Mouse (Mus musculus) ES-E14 (cell line): ENCODE results near the gene Nktr. TPM values are rescaled to one million over a fixed set of nuclear protein-coding genes. Genes with fewer than 3 reads are reported as not detected.

ENCODE experiments used
- DNase-seq: peaks from one replicate; pipeline ENCODE4 v3.0.0-alpha.2; 2013; ENCODE audit warnings: low read depth, low spot score
- H3K27ac ChIP-seq: 2 replicates; pipeline ENCODE4 v1.5.1; 2012; ENCODE audit warnings: low read depth, mild to moderate bottlenecking, low read length, moderate library complexity, mixed read lengths; ENCODE audit not compliant: poor library complexity, insufficient read depth, severe bottlenecking
- H3K36me3 ChIP-seq: 2 replicates; pipeline ENCODE4 v1.6.1; 2012; ENCODE audit warnings: mild to moderate bottlenecking, low read length, moderate library complexity, mixed read lengths; ENCODE audit not compliant: control insufficient read depth, poor library complexity, insufficient read depth, severe bottlenecking
- H3K4me1 ChIP-seq, 2 experiments: fragments of 150-350 bp in 1 of 2; sonication (generic) in 1 of 2; 2 replicates each; pipeline ENCODE4 v1.6.1; 2012; ENCODE audit warnings: low read length in 2 of 2, mild to moderate bottlenecking in 1 of 2, mixed read lengths in 1 of 2; ENCODE audit not compliant: control insufficient read depth in 2 of 2, insufficient read depth in 2 of 2, poor library complexity in 1 of 2
- H3K4me3 ChIP-seq, 2 experiments: fragments of 150-350 bp in 1 of 2; sonication (generic) in 1 of 2; 2 replicates each; pipeline ENCODE4 v1.5.1; 2012; ENCODE audit warnings: low read length in 2 of 2, low read depth in 1 of 2, mild to moderate bottlenecking in 1 of 2, mixed read lengths in 1 of 2; ENCODE audit not compliant: insufficient read depth in 1 of 2, poor library complexity in 1 of 2, severe bottlenecking in 1 of 2
- H3K9ac ChIP-seq: 2 replicates; pipeline ENCODE4 v1.6.1; 2012; ENCODE audit warnings: low read depth, mild to moderate bottlenecking, low read length, mixed read lengths; ENCODE audit not compliant: poor library complexity, insufficient read depth, severe bottlenecking
- H3K9me3 ChIP-seq: fragments of 150-350 bp; sonication (generic); 2 replicates; pipeline ENCODE4 v1.6.1; 2012; ENCODE audit warnings: low read depth, mild to moderate bottlenecking, low read length; ENCODE audit not compliant: control insufficient read depth, insufficient read depth
- CHD2 ChIP-seq: IDR thresholded peaks from 2 replicates; pipeline ENCODE4 v1.6.1; 2014; ENCODE audit warnings: mild to moderate bottlenecking, low read depth, low read length, inconsistent platforms
- HCFC1 ChIP-seq: IDR thresholded peaks from 2 replicates; pipeline ENCODE4 v1.6.1; 2012; ENCODE audit warnings: low read length, inconsistent platforms, borderline replicate concordance; ENCODE audit not compliant: insufficient read depth
- MAFK ChIP-seq: IDR thresholded peaks from 2 replicates; pipeline ENCODE4 v1.6.1; 2014; ENCODE audit warnings: mild to moderate bottlenecking, low read depth, low read length, inconsistent platforms; ENCODE audit not compliant: insufficient read depth
- ZC3H11A ChIP-seq: IDR thresholded peaks from 2 replicates; pipeline ENCODE4 v1.6.1; 2012; ENCODE audit warnings: low read depth, mild to moderate bottlenecking, inconsistent platforms, low read length, borderline replicate concordance
- ZNF384 ChIP-seq: IDR thresholded peaks from 2 replicates; pipeline ENCODE4 v1.6.1; 2012; ENCODE audit warnings: low read depth, low read length, inconsistent platforms
- in situ Hi-C, 2 experiments: fragments of 600-800 bp; cut with MboI; formaldehyde crosslinking; loops; one replicate each; pipeline ENCODE4 v1.15.1; 2025; ENCODE audit warnings: low sequenced_read_pairs in 2 of 2, inconsistent platforms in 1 of 2; ENCODE audit not compliant: unreplicated experiment in 2 of 2
- total RNA-seq: library from RNA; depleted of rRNA; stranded (reverse); fragments of 300-350 nt; gene quantifications from 2 replicates; pipeline ENCODE4 v1.2.3, GENCODE M21; 2012

Gene Nktr
- total RNA-seq, 1 experiment = 69.6 TPM

GRCm38 (mm10) chr9:121752774-121753173 lies 33.8 kb downstream of the Nktr start:
- in situ Hi-C loops = no loop called here
- no peak for TF ChIP-seq MAFK
- TF ChIP-seq ZC3H11A = no peak
- TF ChIP-seq CHD2 = no peak
- no peak for TF ChIP-seq HCFC1
- TF ChIP-seq ZNF384 = no peak
- no peaks in the 10 kb centered on the region for H3K9me3 ChIP-seq
- H3K36me3 ChIP-seq = peaks cover 47% of the 10 kb centered on the region
- 0 out of 4 replicates have a peak, but pooled peaks cover 0 to 2% of the 10 kb centered on the region in 2 experiments for H3K4me1 ChIP-seq
- no peak for DNase-seq
- no peak overlapping the region for H3K4me3 ChIP-seq
- no peak overlapping the region for H3K9ac ChIP-seq
- H3K27ac ChIP-seq = no peak overlapping the region

GRCm38 (mm10) chr9:121754624-121755023 lies 35.7 kb downstream of the Nktr start:
- no peak overlapping the region for H3K27ac ChIP-seq
- H3K4me1 ChIP-seq = peaks cover 0 to 10% of the 10 kb centered on the region in 2 experiments; a peak in 1 of 4 replicates
- no peak for TF ChIP-seq ZC3H11A
- no peak for TF ChIP-seq CHD2
- no peak for TF ChIP-seq ZNF384
- no peak for TF ChIP-seq HCFC1
- TF ChIP-seq MAFK = no peak
- peaks cover 32% of the 10 kb centered on the region for H3K36me3 ChIP-seq
- H3K4me3 ChIP-seq = no peak overlapping the region
- in situ Hi-C loops = no loop called here
- no peak for DNase-seq
- no peak overlapping the region for H3K9ac ChIP-seq
- no peaks in the 10 kb centered on the region for H3K9me3 ChIP-seq

DNA sequence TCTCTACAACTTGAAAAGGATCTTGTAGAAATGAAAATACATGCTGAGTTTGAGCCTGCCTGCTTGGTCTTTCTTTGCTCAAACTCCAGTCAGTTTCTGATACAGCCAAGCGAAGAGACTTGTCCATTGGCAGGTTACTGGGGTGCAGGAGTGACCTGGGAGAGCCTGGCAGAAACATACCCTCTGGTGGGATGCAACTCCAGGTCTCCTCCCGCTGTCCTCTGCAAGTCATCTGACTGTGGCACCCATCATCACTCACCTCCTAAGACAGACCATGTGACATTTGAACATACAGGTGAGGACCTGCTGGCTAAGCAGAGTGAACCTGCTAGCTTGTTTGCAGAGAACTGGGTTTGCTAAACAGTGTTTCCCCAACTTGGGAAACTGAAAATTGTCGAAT lies 37.8 kb downstream of the Nktr start:
- no peak for DNase-seq
- Histone ChIP-seq H3K9me3 (no peaks in the 10 kb centered on the region), H3K4me3 (no peak overlapping the region), H3K4me1 (peaks cover 0 to 21% of the 10 kb centered on the region in 2 experiments; a peak in 2 of 4 replicates), H3K36me3 (peaks cover 19% of the 10 kb centered on the region), H3K27ac (no peak overlapping the region), H3K9ac (no peak overlapping the region)
- no peak for TF ChIP-seq MAFK
- in situ Hi-C loops = no loop called here

DNA sequence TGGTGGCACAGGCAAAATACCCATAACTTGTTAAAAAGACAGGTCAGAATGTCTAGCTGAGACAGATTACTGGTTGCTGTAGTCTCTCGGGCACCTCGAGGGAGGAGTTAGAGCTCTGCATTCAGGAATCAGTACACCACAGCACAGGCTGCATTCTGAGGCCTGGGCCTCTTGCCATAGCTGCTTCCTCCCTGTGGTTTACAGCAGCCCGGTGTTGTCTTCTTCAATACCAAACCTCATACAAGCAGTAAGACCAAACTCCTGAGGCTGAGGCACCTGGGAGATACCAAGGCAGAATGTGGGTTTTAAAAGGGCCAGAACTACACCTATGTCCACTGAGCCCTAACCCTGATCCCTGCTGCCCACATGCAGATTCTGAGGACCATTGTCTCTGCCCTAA lies 38.5 kb downstream of the Nktr start:
- Histone ChIP-seq H3K9me3 (no peaks in the 10 kb centered on the region), H3K4me1 (peaks cover 0 to 23% of the 10 kb centered on the region in 2 experiments; a peak in 2 of 4 replicates), H3K36me3 (peaks cover 18% of the 10 kb centered on the region), H3K4me3 (no peak overlapping the region), H3K27ac (no peak overlapping the region), H3K9ac (no peak overlapping the region)
- DNase-seq = no peak
- in situ Hi-C loops = no loop called here
- no peak for TF ChIP-seq MAFK
- no peak for TF ChIP-seq CHD2
- no peak for TF ChIP-seq HCFC1
- TF ChIP-seq ZC3H11A = no peak
- TF ChIP-seq ZNF384 = no peak

DNA sequence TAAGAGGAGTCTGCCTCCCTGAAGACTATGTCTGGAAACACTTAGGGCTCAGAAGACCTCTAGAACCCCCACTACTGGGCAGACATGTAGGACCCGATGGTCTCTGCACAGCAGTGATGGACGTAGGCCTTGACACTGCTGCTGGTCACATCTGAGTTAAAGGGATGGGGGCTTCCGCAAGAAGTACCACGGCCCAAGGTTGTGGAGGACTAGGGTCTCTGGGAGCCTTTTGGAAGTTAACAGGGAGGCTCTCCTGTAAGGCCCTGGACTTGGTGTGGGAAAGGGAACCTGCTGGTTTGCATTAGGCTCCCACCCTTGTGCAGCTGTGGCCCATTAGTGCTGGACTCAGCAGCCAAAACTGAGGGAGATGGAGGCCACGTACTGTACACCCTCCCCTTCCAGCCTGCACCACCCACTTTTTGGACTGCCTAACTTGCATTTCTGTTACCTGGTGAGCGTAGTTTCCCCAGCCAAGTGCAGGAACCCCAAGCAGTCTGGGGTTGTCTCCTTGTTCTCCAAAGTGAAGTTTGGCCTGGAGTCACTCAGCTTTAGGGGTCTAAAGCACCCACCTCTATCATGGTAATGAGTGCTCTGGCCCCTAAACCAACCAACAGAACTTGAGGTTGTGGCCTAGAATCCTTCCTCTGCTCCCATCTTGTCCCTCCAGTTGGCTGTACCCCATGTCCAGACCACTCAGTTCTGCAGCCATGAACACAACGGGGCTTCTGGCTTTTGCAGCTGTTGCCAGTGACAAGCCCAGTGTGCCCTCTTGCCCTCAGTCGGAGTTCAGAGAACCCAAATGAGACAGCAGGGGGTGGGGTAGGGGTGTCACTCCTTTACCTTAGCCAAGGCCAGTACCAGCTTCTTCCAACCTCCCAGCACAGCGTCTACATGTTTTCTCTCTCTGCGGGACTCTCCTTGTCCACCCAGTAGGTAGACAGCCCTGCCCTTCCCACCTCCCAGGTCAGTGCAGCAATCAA lies 39.2 kb downstream of the Nktr start:
- H3K9me3 ChIP-seq = no peaks in the 10 kb centered on the region
- no peak overlapping the region for H3K27ac ChIP-seq
- H3K9ac ChIP-seq = no peak overlapping the region
- no peak for DNase-seq
- H3K36me3 ChIP-seq = peaks cover 14% of the 10 kb centered on the region
- in situ Hi-C loops = no loop called here
- peak overlapping the region in 1 of 2 experiments; percentile 77; a peak in 1 of 4 replicates for H3K4me3 ChIP-seq
- TF ChIP-seq CHD2 (no peak), ZNF384 (no peak), MAFK (no peak), HCFC1 (no peak), ZC3H11A (no peak)
- H3K4me1 ChIP-seq = peaks cover 0 to 23% of the 10 kb centered on the region in 2 experiments; a peak in 2 of 4 replicates
